Mouse (Mus musculus) ES-Bruce4 (cell line): ENCODE results near the gene Pop7. TPM values are rescaled to one million over a fixed set of nuclear protein-coding genes. Genes with fewer than 3 reads are reported as not detected.

Source experiments
- H3K27ac ChIP-seq: 2 replicates; pipeline ENCODE4 v1.5.1; 2012; ENCODE audit warnings: low read length, inconsistent platforms; ENCODE audit not compliant: insufficient read depth
- H3K27me3 ChIP-seq: 2 replicates; pipeline ENCODE4 v1.6.1; 2012; ENCODE audit warnings: mild to moderate bottlenecking, low read length, inconsistent platforms; ENCODE audit not compliant: control insufficient read depth, poor library complexity, insufficient read depth, severe bottlenecking
- H3K36me3 ChIP-seq: 2 replicates; pipeline ENCODE4 v1.6.1; 2012; ENCODE audit warnings: inconsistent platforms, mild to moderate bottlenecking, low read length, moderate library complexity; ENCODE audit not compliant: control insufficient read depth, poor library complexity, insufficient read depth, severe bottlenecking
- H3K4me1 ChIP-seq: one replicate; pipeline ENCODE4 v1.8.1; 2011; ENCODE audit warnings: low read length; ENCODE audit not compliant: control insufficient read depth, insufficient read depth
- H3K4me3 ChIP-seq: 2 replicates; pipeline ENCODE4 v1.5.1; 2011; ENCODE audit warnings: low read depth, mild to moderate bottlenecking, low read length
- H3K9ac ChIP-seq: 2 replicates; pipeline ENCODE4 v1.6.1; 2012; ENCODE audit warnings: low read depth, mild to moderate bottlenecking, inconsistent platforms; ENCODE audit not compliant: poor library complexity, severe bottlenecking
- H3K9me3 ChIP-seq: replicated peaks from 2 replicates; pipeline ENCODE4 v1.6.1; 2012; ENCODE audit warnings: mild to moderate bottlenecking, low read length, inconsistent platforms; ENCODE audit not compliant: control insufficient read depth, poor library complexity, insufficient read depth, severe bottlenecking
- CTCF ChIP-seq: IDR thresholded peaks from one replicate; pipeline ENCODE4 v1.8.1; 2011; ENCODE audit warnings: low read depth, low read length
- EP300 ChIP-seq: IDR thresholded peaks from 2 replicates; pipeline ENCODE4 v1.6.1; 2011; ENCODE audit warnings: low read depth, low read length; ENCODE audit not compliant: insufficient read depth
- POLR2A ChIP-seq: IDR thresholded peaks from one replicate; pipeline ENCODE4 v1.8.1; 2011; ENCODE audit warnings: low read length; ENCODE audit not compliant: insufficient read depth
- polyA plus RNA-seq: library from polyadenylated mRNA; stranded (reverse); fragments of >200 nt; gene quantifications from 2 replicates; pipeline ENCODE4 v1.2.4, GENCODE M21; 2011; ENCODE audit warnings: low read depth; ENCODE audit not compliant: missing spikeins, insufficient read depth, insufficient read length

The Pop7 gene
- polyA plus RNA-seq, 1 experiment: 14.4 TPM

DNA sequence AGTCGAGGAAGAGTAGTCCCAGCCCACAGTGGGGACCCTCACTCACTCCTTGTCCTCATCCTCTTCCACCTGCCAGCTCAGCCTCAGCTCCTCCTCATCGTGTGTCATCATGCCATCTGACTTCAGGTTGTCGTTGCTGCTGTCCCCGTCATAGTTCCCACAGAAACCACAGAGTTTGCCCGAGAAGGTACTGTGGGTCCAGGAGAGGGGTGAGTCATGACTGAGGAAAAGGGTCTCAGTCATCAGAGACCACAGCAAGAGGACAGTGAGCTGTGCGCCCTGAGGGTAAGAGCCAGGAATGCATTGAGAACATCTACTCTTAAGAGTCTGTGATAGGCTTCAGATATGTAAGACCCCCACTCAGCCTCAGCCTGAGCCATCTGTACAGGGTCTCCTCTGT, 47.1 kb downstream of the Pop7 start:
- TF ChIP-seq EP300: no peak
- no peak for TF ChIP-seq CTCF
- TF ChIP-seq POLR2A: no peak
- no peaks in the 10 kb centered on the region for H3K4me1 ChIP-seq
- H3K27ac ChIP-seq: no peak overlapping the region

More for the DNA sequence above, 47.1 kb downstream of the Pop7 start:
- Histone ChIP-seq H3K9me3 (0 out of 2 replicates have a peak, but pooled peaks cover 2% of the 10 kb centered on the region), H3K4me3 (no peak overlapping the region), H3K9ac (no peak overlapping the region), H3K36me3 (no peaks in the 10 kb centered on the region), H3K27me3 (no peaks in the 10 kb centered on the region)

Other genes with a start within 250 kb of the Pop7 start
- 0.31 TPM in 1 of 2 replicates, not detected in the other for gene Ache, start 215.0 kb downstream of the Pop7 start, polyA plus RNA-seq
- gene Ufsp1, start 207.9 kb downstream of the Pop7 start, polyA plus RNA-seq: 6.4 and 8.7 TPM in 2 replicates
- 121 and 139 TPM in 2 replicates for gene Srrt, start 194.8 kb downstream of the Pop7 start, polyA plus RNA-seq
- 22.2 and 23.2 TPM in 2 replicates for gene Trip6, start 188.1 kb downstream of the Pop7 start, polyA plus RNA-seq
- 7.9 and 8.8 TPM in 2 replicates for gene Slc12a9, start 168.9 kb downstream of the Pop7 start, polyA plus RNA-seq
- 17.1 and 20.7 TPM in 2 replicates for gene Ephb4, start 152.4 kb downstream of the Pop7 start, polyA plus RNA-seq
- gene Zan, start 25.5 kb downstream of the Pop7 start, polyA plus RNA-seq: 0.04 TPM in 1 of 2 replicates, not detected in the other
- 33.5 and 37.9 TPM in 2 replicates for gene Gigyf1, start 16.0 kb upstream of the Pop7 start, polyA plus RNA-seq
- not detected in 2 replicates for gene Epo, start 30.7 kb upstream of the Pop7 start, polyA plus RNA-seq
- 208 and 237 TPM in 2 replicates for gene Gnb2, start 31.0 kb upstream of the Pop7 start, polyA plus RNA-seq
- gene Actl6b, start 51.0 kb upstream of the Pop7 start, polyA plus RNA-seq: not detected in 2 replicates
- 2.3 and 5.4 TPM in 2 replicates for gene Tfr2, start 67.3 kb upstream of the Pop7 start, polyA plus RNA-seq
- 20.3 and 22.4 TPM in 2 replicates for gene Mospd3, start 98.5 kb upstream of the Pop7 start, polyA plus RNA-seq
- 49.2 and 60.6 TPM in 2 replicates for gene Pcolce, start 111.3 kb upstream of the Pop7 start, polyA plus RNA-seq
- gene Fbxo24, start 126.5 kb upstream of the Pop7 start, polyA plus RNA-seq: 0.48 and 0.94 TPM in 2 replicates
- gene Lrch4, start 126.6 kb upstream of the Pop7 start, polyA plus RNA-seq: 25.1 and 28.6 TPM in 2 replicates
- 5.4 and 9.0 TPM in 2 replicates for gene Gm20605, start 126.7 kb upstream of the Pop7 start, polyA plus RNA-seq
- gene Sap25, start 138.8 kb upstream of the Pop7 start, polyA plus RNA-seq: 5.0 and 7.9 TPM in 2 replicates
- 1.2 and 1.5 TPM in 2 replicates for gene Irs3, start 143.2 kb upstream of the Pop7 start, polyA plus RNA-seq
- 14.8 and 16.0 TPM in 2 replicates for gene Agfg2, start 182.2 kb upstream of the Pop7 start, polyA plus RNA-seq
- 12.4 and 13.0 TPM in 2 replicates for gene Nyap1, start 239.1 kb upstream of the Pop7 start, polyA plus RNA-seq
- 47.7 and 53.3 TPM in 2 replicates for gene Tsc22d4, start 243.2 kb upstream of the Pop7 start, polyA plus RNA-seq